Mouse (Mus musculus): Measurements from ENCODE around the gene Tomm6.

Gene Tomm6

GRCm38 (mm10) chr17:47651953-47652352 is 36.2 kb downstream of the Tomm6 start:
- DNase-seq (ENCODE audit: low spot score), result no peak

DNA sequence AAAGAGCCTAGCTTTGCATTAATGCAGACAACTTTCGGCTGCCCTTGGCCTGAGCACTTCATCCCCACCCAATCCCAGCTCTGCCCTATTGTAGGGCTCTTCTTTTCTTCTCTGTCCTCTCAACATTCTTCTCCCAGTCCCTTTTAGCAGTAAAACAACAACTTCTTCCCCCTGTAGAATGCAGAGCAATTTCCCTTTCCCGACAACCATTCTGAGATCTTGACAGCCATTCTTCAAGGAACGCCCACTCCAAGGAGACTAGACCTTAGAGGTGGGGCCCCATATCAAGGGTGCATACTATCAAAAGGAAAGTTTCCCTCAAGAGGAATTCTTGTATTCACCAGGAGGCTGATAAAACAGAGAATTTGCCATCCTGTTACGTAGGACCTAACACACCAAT is 39.2 kb downstream of the Tomm6 start:
- no peak for DNase-seq (ENCODE audit: low spot score)

DNA sequence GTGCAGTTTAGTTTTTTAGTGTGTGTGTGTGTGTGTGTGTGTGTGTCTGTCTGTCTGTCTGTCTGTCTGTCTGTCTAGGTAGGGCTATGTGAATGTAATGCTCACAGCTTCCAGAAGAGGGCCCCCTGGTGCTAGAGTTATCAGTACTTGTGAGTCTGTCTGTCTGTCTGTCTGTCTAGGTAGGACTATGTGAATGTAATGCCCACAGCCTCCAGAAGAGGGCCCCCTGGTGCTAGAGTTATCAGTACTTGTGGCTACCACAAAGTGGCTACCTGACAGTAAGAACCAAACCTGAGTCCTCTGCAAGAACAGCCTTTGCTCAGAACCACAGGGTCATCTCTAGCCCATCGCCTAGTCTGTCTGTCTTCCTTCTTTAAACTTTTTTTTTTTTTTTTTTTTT is 41.5 kb downstream of the Tomm6 start:
- peak; percentile 69 for DNase-seq (ENCODE audit: low spot score)

DNA sequence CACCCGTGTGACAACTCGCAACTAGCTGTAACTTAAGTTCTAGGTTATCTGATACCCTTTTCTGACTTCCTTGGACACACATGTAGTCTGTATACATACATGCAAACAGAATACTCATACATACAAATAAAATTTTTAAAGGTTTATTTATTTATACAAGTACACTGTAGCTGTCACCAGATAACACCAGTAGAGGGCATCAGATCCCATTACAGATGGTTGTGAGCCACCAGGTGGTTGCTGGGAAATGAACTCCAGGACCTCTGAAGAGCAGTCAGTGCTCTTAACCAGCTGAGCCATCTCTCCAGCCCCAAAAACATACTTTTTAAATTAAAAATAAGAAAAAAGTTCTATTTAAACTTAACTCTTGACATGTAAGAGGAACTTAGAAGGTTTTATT is 45.2 kb downstream of the Tomm6 start:
- no peak for DNase-seq (ENCODE audit: low spot score)

All from layer of hippocampus, adult 11-12 months (tissue).